Mouse (Mus musculus): ENCODE results near the gene C1s1. TPM values are rescaled to one million over a fixed set of nuclear protein-coding genes. Genes with fewer than 3 reads are reported as not detected.
A peak's percentile ranks its signal among the peaks of the same experiment; 100 is the strongest.
"Not testable (repeated sequence)": the region's sequence is repeated elsewhere in the genome, so short reads cannot be mapped to it uniquely, and the experiment has no call there.

C1s1 gene
- polyA plus RNA-seq, 1 experiment: 50.4 TPM

GRCm38 (mm10) chr6:124493886-124494285 lies 48.3 kb downstream of the C1s1 start:
- peak overlapping the region; percentile 34; the same call in 1 of the 2 replicates for H3K27ac ChIP-seq (ENCODE audit: insufficient read depth, low read length)
- no peaks in the 10 kb centered on the region; the same call in 1 of the 2 replicates for H3K4me1 ChIP-seq (ENCODE audit: control insufficient read depth, insufficient read depth, low read length)
- H3K4me3 ChIP-seq (ENCODE audit: insufficient read depth, low read length): no peak overlapping the region
- TF ChIP-seq POLR2A (IDR thresholded peaks at IDR 0.05; ENCODE audit: low read depth, low read length) (no peak), CTCF (IDR thresholded peaks at IDR 0.05; ENCODE audit: borderline replicate concordance, insufficient read depth, low read length) (no peak)

GRCm38 (mm10) chr6:124492842-124493561 lies 49.2 kb downstream of the C1s1 start, which contains the start of gene C1rl:
TSS of gene C1rl (plus strand) at chr6:124493113.
- TF ChIP-seq POLR2A (IDR thresholded peaks at IDR 0.05; ENCODE audit: low read depth, low read length) (peak; percentile 46), CTCF (IDR thresholded peaks at IDR 0.05; ENCODE audit: borderline replicate concordance, insufficient read depth, low read length) (peak; percentile 42; the same call in 1 of the 2 replicates)
- H3K4me3 ChIP-seq (ENCODE audit: insufficient read depth, low read length): no peak within 1 kb of the TSS
- H3K4me1 ChIP-seq (ENCODE audit: control insufficient read depth, insufficient read depth, low read length): no peaks in the 10 kb centered on the region; the same call in 1 of the 2 replicates
- H3K27ac ChIP-seq (ENCODE audit: insufficient read depth, low read length): peak within 1 kb of the TSS; percentile 34

GRCm38 (mm10) chr6:124491427-124491826 lies 50.7 kb downstream of the C1s1 start:
- peaks cover 2% of the 10 kb centered on the region for H3K4me1 ChIP-seq (ENCODE audit: control insufficient read depth, insufficient read depth, low read length)
- TF ChIP-seq POLR2A (IDR thresholded peaks at IDR 0.05; ENCODE audit: low read depth, low read length) (no peak), CTCF (IDR thresholded peaks at IDR 0.05; ENCODE audit: borderline replicate concordance, insufficient read depth, low read length) (no peak)

GRCm38 (mm10) chr6:124488952-124489351 lies 53.2 kb downstream of the C1s1 start:
- TF ChIP-seq POLR2A (IDR thresholded peaks at IDR 0.05; ENCODE audit: low read depth, low read length): no peak
- no peak for TF ChIP-seq CTCF (IDR thresholded peaks at IDR 0.05; ENCODE audit: borderline replicate concordance, insufficient read depth, low read length)
- Histone ChIP-seq H3K27ac (ENCODE audit: insufficient read depth, low read length) (no peak overlapping the region), H3K4me3 (ENCODE audit: insufficient read depth, low read length) (no peak overlapping the region), H3K4me1 (ENCODE audit: control insufficient read depth, insufficient read depth, low read length) (peaks cover 9% of the 10 kb centered on the region)

More at GRCm38 (mm10) chr6:124491427-124491826, 50.7 kb downstream of the C1s1 start:
- H3K4me3 ChIP-seq (ENCODE audit: insufficient read depth, low read length): no peak overlapping the region
- H3K27ac ChIP-seq (ENCODE audit: insufficient read depth, low read length): no peak overlapping the region

- no peak overlapping the region for H3K27ac ChIP-seq (ENCODE audit: insufficient read depth, low read length)
- peaks cover 9% of the 10 kb centered on the region for H3K4me1 ChIP-seq (ENCODE audit: control insufficient read depth, insufficient read depth, low read length)
- TF ChIP-seq CTCF (IDR thresholded peaks at IDR 0.05; ENCODE audit: borderline replicate concordance, insufficient read depth, low read length) (no peak), POLR2A (IDR thresholded peaks at IDR 0.05; ENCODE audit: low read depth, low read length) (no peak)
- H3K4me3 ChIP-seq (ENCODE audit: insufficient read depth, low read length): no peak overlapping the region
Observed at GRCm38 (mm10) chr6:124487509-124487908, 54.6 kb downstream of the C1s1 start.

GRCm38 (mm10) chr6:124485414-124486144 lies 56.6 kb downstream of the C1s1 start:
- peaks cover 9% of the 10 kb centered on the region for H3K4me1 ChIP-seq (ENCODE audit: control insufficient read depth, insufficient read depth, low read length)
- H3K4me3 ChIP-seq (ENCODE audit: insufficient read depth, low read length): no peak overlapping the region
- no peak for TF ChIP-seq POLR2A (IDR thresholded peaks at IDR 0.05; ENCODE audit: low read depth, low read length)
- TF ChIP-seq CTCF (IDR thresholded peaks at IDR 0.05; ENCODE audit: borderline replicate concordance, insufficient read depth, low read length): no peak
- peak overlapping the region; percentile 95 for H3K27ac ChIP-seq (ENCODE audit: insufficient read depth, low read length)

- Histone ChIP-seq H3K4me3 (ENCODE audit: insufficient read depth, low read length) (no peak overlapping the region), H3K4me1 (ENCODE audit: control insufficient read depth, insufficient read depth, low read length) (peaks cover 9% of the 10 kb centered on the region), H3K27ac (ENCODE audit: insufficient read depth, low read length) (peak overlapping the region; percentile 95)
- no peak for TF ChIP-seq POLR2A (IDR thresholded peaks at IDR 0.05; ENCODE audit: low read depth, low read length)
- no peak for TF ChIP-seq CTCF (IDR thresholded peaks at IDR 0.05; ENCODE audit: borderline replicate concordance, insufficient read depth, low read length)
Observed at GRCm38 (mm10) chr6:124484851-124485250, 57.3 kb downstream of the C1s1 start.

GRCm38 (mm10) chr6:124483831-124484230 lies 58.3 kb downstream of the C1s1 start:
- not testable (repeated sequence) for H3K4me3 ChIP-seq (ENCODE audit: insufficient read depth, low read length); H3K27ac ChIP-seq (ENCODE audit: insufficient read depth, low read length); H3K4me1 ChIP-seq (ENCODE audit: control insufficient read depth, insufficient read depth, low read length)

- TF ChIP-seq CTCF (IDR thresholded peaks at IDR 0.05; ENCODE audit: borderline replicate concordance, insufficient read depth, low read length) (no peak), POLR2A (IDR thresholded peaks at IDR 0.05; ENCODE audit: low read depth, low read length) (no peak)
- H3K4me3 ChIP-seq (ENCODE audit: insufficient read depth, low read length): no peak overlapping the region
- H3K4me1 ChIP-seq (ENCODE audit: control insufficient read depth, insufficient read depth, low read length): peaks cover 6% of the 10 kb centered on the region
- H3K27ac ChIP-seq (ENCODE audit: insufficient read depth, low read length): no peak overlapping the region
Observed at GRCm38 (mm10) chr6:124481571-124481970, 60.6 kb downstream of the C1s1 start.

Other genes starting within 250 kb of the C1s1 start
- not detected in 2 replicates for gene Cd163, start 237.7 kb downstream of the C1s1 start, polyA plus RNA-seq (2011; ENCODE audit: insufficient read length, low read depth, missing spikeins)
- gene Pex5, start 127.3 kb downstream of the C1s1 start, polyA plus RNA-seq (2011; ENCODE audit: insufficient read length, low read depth, missing spikeins): 36.1 and 40.0 TPM in 2 replicates
- gene Clstn3, start 77.6 kb downstream of the C1s1 start, polyA plus RNA-seq (2011; ENCODE audit: insufficient read length, low read depth, missing spikeins): 0.38 and 0.44 TPM in 2 replicates
- 3.3 and 3.6 TPM in 2 replicates for gene C1rl, start 49.2 kb downstream of the C1s1 start, polyA plus RNA-seq (2011; ENCODE audit: insufficient read length, low read depth, missing spikeins)
- 15.4 and 30.1 TPM in 2 replicates for gene C1ra, start 30.0 kb downstream of the C1s1 start, polyA plus RNA-seq (2011; ENCODE audit: insufficient read length, low read depth, missing spikeins)
- gene C1rb, start 27.9 kb upstream of the C1s1 start, polyA plus RNA-seq (2011; ENCODE audit: insufficient read length, low read depth, missing spikeins): not detected in 2 replicates
- 0.42 TPM in 1 of 2 replicates, not detected in the other for gene C1s2, start 93.7 kb upstream of the C1s1 start, polyA plus RNA-seq (2011; ENCODE audit: insufficient read length, low read depth, missing spikeins)
- 51.4 and 67.0 TPM in 2 replicates for gene Lpcat3, start 120.7 kb upstream of the C1s1 start, polyA plus RNA-seq (2011; ENCODE audit: insufficient read length, low read depth, missing spikeins)
- 67.1 and 68.9 TPM in 2 replicates for gene Emg1, start 169.8 kb upstream of the C1s1 start, polyA plus RNA-seq (2011; ENCODE audit: insufficient read length, low read depth, missing spikeins)
- gene Phb2, start 170.0 kb upstream of the C1s1 start, polyA plus RNA-seq (2011; ENCODE audit: insufficient read length, low read depth, missing spikeins): 249 and 253 TPM in 2 replicates
- gene Ptpn6, start 196.4 kb upstream of the C1s1 start, polyA plus RNA-seq (2011; ENCODE audit: insufficient read length, low read depth, missing spikeins): 0.53 and 4.3 TPM in 2 replicates
- 149 and 157 TPM in 2 replicates for gene Grcc10, start 199.0 kb upstream of the C1s1 start, polyA plus RNA-seq (2011; ENCODE audit: insufficient read length, low read depth, missing spikeins)
- 0.58 and 0.63 TPM in 2 replicates for gene Gm45234, start 213.7 kb upstream of the C1s1 start, polyA plus RNA-seq (2011; ENCODE audit: insufficient read length, low read depth, missing spikeins)
- 75.9 and 77.3 TPM in 2 replicates for gene Atn1, start 214.2 kb upstream of the C1s1 start, polyA plus RNA-seq (2011; ENCODE audit: insufficient read length, low read depth, missing spikeins)
- 17.5 and 24.1 TPM in 2 replicates for gene Eno2, start 227.3 kb upstream of the C1s1 start, polyA plus RNA-seq (2011; ENCODE audit: insufficient read length, low read depth, missing spikeins)
- gene Lrrc23, start 237.4 kb upstream of the C1s1 start, polyA plus RNA-seq (2011; ENCODE audit: insufficient read length, low read depth, missing spikeins): not detected in 2 replicates